Mouse (Mus musculus) stomach, postnatal 0 days (tissue): ENCODE results near the gene Sema3f.

Experiments
- CTCF ChIP-seq: IDR thresholded peaks from 2 replicates; pipeline ENCODE4 v1.5.1; 2016; ENCODE audit warnings: antibody characterized with exemption, low read depth, mild to moderate bottlenecking, moderate library complexity
- EP300 ChIP-seq: optimal IDR thresholded peaks from 2 replicates; pipeline ENCODE3; 2016; ENCODE audit warnings: antibody characterized with exemption

- TF ChIP-seq CTCF (no peak), EP300 (peak; percentile 74)
These were observed 8.7 kb downstream of the Sema3f start for GRCm38 (mm10) chr9:107701594-107701993.
